In genomic region chr9:115608377-115608776, GRCm38 (mm10) we compare ENCODE assay signal across 23 mouse cellular contexts.
DNase-seq lines count a peak whose midpoint lies in the region; ATAC-seq and TF ChIP-seq lines count a peak whose summit lies in the region.
"Had no signal": no experiment of that assay in that cellular context is flagged by ENCODE, and none has a peak within 500 bp of the region (broad histone marks: within the 10 kb centered on the region; RNA-seq: fewer than 3 reads in every experiment).

No protein-coding gene starts in this region.

- H3K36me3 ChIP-seq in kidney, adult 2 months (ENCODE audit: control insufficient read depth, insufficient read depth, low read length): no peaks in the 10 kb centered on the region
- no peaks in the 10 kb centered on the region for H3K36me3 ChIP-seq in limb, embryonic 10.5 days
- H3K36me3 ChIP-seq: embryonic facial prominence, embryonic 15.5 days; forebrain, embryonic 10.5 days; neural tube, embryonic 15.5 days had no signal

- peak; percentile 64 for ATAC-seq in common myeloid progenitor, adult 5-6 weeks (replicated peaks; ENCODE audit: low read depth, poor library complexity, severe bottlenecking)
- ATAC-seq: forebrain, postnatal 0 days; hindbrain, embryonic 16.5 days; intestine, postnatal 0 days; liver, postnatal 0 days; midbrain, embryonic 16.5 days had no signal

- no peak for TF ChIP-seq CTCF in kidney, adult 2 months (conservative IDR thresholded peaks at IDR 0.05; ENCODE audit: insufficient read depth, insufficient read length, low read depth, low read length)

- 56% methylated on average over 5 of the region's 5 CpGs for WGBS in kidney, adult 2 months
- 92% methylated on average over 5 of the region's 5 CpGs for WGBS in limb, embryonic 10.5 days

- H3K4me3 ChIP-seq in kidney, adult 2 months (ENCODE audit: insufficient read depth, low read depth, low read length): no peak overlapping the region
- no peak overlapping the region for H3K4me3 ChIP-seq in limb, embryonic 10.5 days
- H3K4me3 ChIP-seq: embryonic facial prominence, embryonic 15.5 days; forebrain, embryonic 10.5 days; gastrocnemius, adult 2 months; neural tube, embryonic 15.5 days had no signal

- H3K4me1 ChIP-seq in kidney, adult 2 months (ENCODE audit: control insufficient read depth, insufficient read depth, low read length): no peaks in the 10 kb centered on the region
- H3K4me1 ChIP-seq in limb, embryonic 10.5 days: no peaks in the 10 kb centered on the region; the same call in 1 of the 2 replicates
- H3K4me1 ChIP-seq: embryonic facial prominence, embryonic 15.5 days had no signal

- TF ChIP-seq POLR2A in kidney, adult 2 months (IDR thresholded peaks at IDR 0.05; ENCODE audit: low read depth, low read length): no peak

- H3K27me3 ChIP-seq in kidney, adult 2 months (replicated peaks; ENCODE audit: control insufficient read depth, insufficient read depth, low read length): no peaks in the 10 kb centered on the region
- no peaks in the 10 kb centered on the region for H3K27me3 ChIP-seq in limb, embryonic 10.5 days (ENCODE audit: low read depth, poor library complexity, severe bottlenecking)
- H3K27me3 ChIP-seq: embryonic facial prominence, embryonic 15.5 days; neural tube, embryonic 15.5 days had no signal

- H3K27ac ChIP-seq in kidney, adult 2 months (ENCODE audit: insufficient read depth, low read depth, low read length): no peak overlapping the region
- peak overlapping the region; percentile 14; the same call in 1 of the 2 replicates for H3K27ac ChIP-seq in limb, embryonic 10.5 days
- H3K27ac ChIP-seq: embryonic facial prominence, embryonic 15.5 days; forebrain, embryonic 10.5 days; gastrocnemius, adult 2 months; neural tube, embryonic 15.5 days had no signal

- H3K9me3 ChIP-seq in limb, embryonic 10.5 days (replicated peaks): no peaks in the 10 kb centered on the region
- H3K9me3 ChIP-seq: embryonic facial prominence, embryonic 15.5 days; forebrain, embryonic 10.5 days; neural tube, embryonic 15.5 days had no signal

- peak; percentile 3 for DNase-seq in kidney, adult 2 months
- no peak for DNase-seq in kidney, adult 11 months
- DNase-seq in 416B (ENCODE audit: low read depth): peak; percentile 42
- DNase-seq in limb, embryonic 10.5 days (ENCODE audit: low spot score): no peak
- DNase-seq in right cerebral cortex, postnatal 25 days: no peak
- no peak for DNase-seq in ovary, adult 18-20 months (ENCODE audit: low spot score)
- DNase-seq: adrenal gland, adult 2 months; cerebellum, adult 9-10 months; embryo, embryonic 11 days; forebrain, postnatal 0 days; gastrocnemius, adult 2 months; heart, postnatal 14 days; liver; liver, postnatal 0 days; right cerebral cortex, postnatal 14 days; thymus, postnatal 14 days had no signal

Comparison
In these comparisons a context has a peak if more than half of its experiments do, and no peak if none do; other contexts are left out.
1. DNase-seq: peak in kidney, adult 2 months (single experiment) and 416B (single experiment); none in kidney, adult 11 months (single experiment), limb, embryonic 10.5 days (single experiment), right cerebral cortex, postnatal 25 days (single experiment) and ovary, adult 18-20 months (single experiment).